Mouse (Mus musculus) heart, embryonic 11.5 days (tissue): ENCODE measurements at regions not wholly inside any gene's neighbourhood (a gene's known extent, or its start where the extent isn't known, plus 50 kb on each side); places are given as distances from the start of the nearest gene placed in this dataset.

ENCODE experiments used
- ATAC-seq: fragments of 200-750 bp; cut with Nextera tagmentation; replicated peaks from 2 replicates; pipeline ENCODE4 v1.8.0; 2017; ENCODE audit warnings: moderate library complexity; ENCODE audit not compliant: insufficient number of reproducible peaks, low FRiP score, low TSS enrichment
- H3K27ac ChIP-seq: fragments of 300-500 bp; sonication (generic); 2 replicates; pipeline ENCODE4 v1.5.1; 2014; ENCODE audit warnings: mild to moderate bottlenecking, low read depth, low read length
- H3K27me3 ChIP-seq: fragments of 300-500 bp; sonication (generic); 2 replicates; pipeline ENCODE4 v1.6.1; 2014; ENCODE audit warnings: mild to moderate bottlenecking, low read length, mixed read lengths; ENCODE audit not compliant: control insufficient read depth, insufficient read depth
- H3K36me3 ChIP-seq: fragments of 300-500 bp; sonication (generic); 2 replicates; pipeline ENCODE4 v1.6.1; 2014; ENCODE audit warnings: mild to moderate bottlenecking, low read length, moderate library complexity, mixed read lengths; ENCODE audit not compliant: control insufficient read depth, insufficient read depth
- H3K4me1 ChIP-seq: fragments of 300-500 bp; sonication (generic); 2 replicates; pipeline ENCODE4 v1.6.1; 2014; ENCODE audit warnings: low read length; ENCODE audit not compliant: control insufficient read depth, insufficient read depth
- H3K4me2 ChIP-seq: fragments of 300-500 bp; sonication (generic); 2 replicates; pipeline ENCODE4 v1.6.1; 2014; ENCODE audit warnings: mild to moderate bottlenecking, moderate library complexity
- H3K4me3 ChIP-seq: fragments of 300-500 bp; sonication (generic); 2 replicates; pipeline ENCODE4 v1.5.1; 2014; ENCODE audit warnings: low read depth, low read length
- H3K9ac ChIP-seq: fragments of 300-500 bp; sonication (generic); 2 replicates; pipeline ENCODE4 v1.6.1; 2014; ENCODE audit warnings: mild to moderate bottlenecking, low read depth, low read length, moderate library complexity
- H3K9me3 ChIP-seq: fragments of 300-500 bp; sonication (generic); replicated peaks from 2 replicates; pipeline ENCODE4 v1.6.1; 2016; ENCODE audit warnings: low read length; ENCODE audit not compliant: control insufficient read depth
- WGBS: fragments of 180-500 bp; shearing (Covaris S2); extraction: QIAGEN DNeasy Blood & Tissue Kit; methylation state at CpG from one replicate; pipeline ENCODE4 v1.1.7; 2014; ENCODE audit not compliant: insufficient replicate concordance; 5-methylcytosine and 5-hydroxymethylcytosine counted together

DNA sequence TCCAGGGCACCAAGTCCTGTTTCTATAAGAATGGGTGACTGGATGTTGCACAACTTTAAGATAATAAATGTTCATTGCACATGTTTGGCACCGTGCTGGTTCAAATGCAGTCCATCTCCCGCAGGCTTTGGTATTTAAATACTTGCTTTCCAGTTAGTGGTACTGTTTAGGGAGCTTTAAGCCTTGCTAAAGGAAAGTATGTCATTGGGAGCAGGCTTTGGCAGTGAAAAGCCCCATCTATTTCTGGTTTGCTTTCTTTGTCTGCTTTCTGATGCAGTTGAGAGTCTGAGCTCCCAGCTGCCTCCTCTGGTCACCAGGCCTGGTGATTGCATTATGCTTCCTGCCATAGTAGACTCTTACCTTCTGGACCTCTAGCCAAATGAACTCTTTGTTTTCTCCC, 283.0 kb upstream of the Mmadhc start:
- no peaks in the 10 kb centered on the region for H3K9me3 ChIP-seq
- no peak for ATAC-seq
- H3K4me1 ChIP-seq = no peaks in the 10 kb centered on the region
- no peak overlapping the region for H3K27ac ChIP-seq
- H3K9ac ChIP-seq = no peak overlapping the region
- H3K27me3 ChIP-seq = no peaks in the 10 kb centered on the region
- no peak overlapping the region for H3K4me3 ChIP-seq
- H3K4me2 ChIP-seq = no peak overlapping the region
- no peaks in the 10 kb centered on the region for H3K36me3 ChIP-seq
- 77% methylated on average over 2 of the region's 2 CpGs for WGBS

DNA sequence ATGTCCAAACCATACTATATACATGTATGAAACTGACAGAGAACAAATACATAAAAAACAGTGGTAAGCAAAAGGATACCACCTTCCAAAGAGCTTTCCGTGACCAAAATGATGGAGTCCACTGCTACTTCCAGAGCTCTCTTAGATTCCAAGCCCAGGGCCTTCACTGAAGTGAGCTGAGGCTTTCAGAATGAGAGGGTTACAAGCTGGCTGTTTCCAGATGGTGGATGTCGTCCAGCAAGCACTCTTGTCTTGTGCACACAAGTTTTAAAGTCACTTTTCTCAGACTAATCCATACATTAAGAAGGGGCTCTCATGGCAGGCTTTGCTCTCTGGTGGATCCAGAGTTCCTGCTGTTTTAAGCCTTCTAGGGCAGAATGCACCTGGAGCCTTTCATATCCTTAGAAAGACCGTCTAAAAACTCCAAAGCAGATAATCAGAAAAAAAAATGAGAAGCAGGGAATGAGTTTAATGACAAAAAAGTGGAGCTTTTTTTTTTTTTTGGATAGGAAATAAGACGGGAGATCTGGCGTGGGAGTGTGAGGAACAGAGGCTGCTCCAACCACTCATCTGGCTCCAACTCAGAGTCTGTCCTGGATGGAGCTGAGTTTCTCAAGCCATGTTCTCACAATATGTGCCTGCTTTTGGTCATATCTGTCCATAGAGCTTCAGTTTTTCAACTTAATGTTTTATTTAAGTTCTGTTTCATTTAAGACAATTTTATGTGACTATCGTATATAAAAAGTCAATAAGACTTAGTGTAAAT, 281.9 kb upstream of the Mmadhc start:
- no peak overlapping the region for H3K4me3 ChIP-seq
- no peaks in the 10 kb centered on the region for H3K27me3 ChIP-seq
- H3K36me3 ChIP-seq = no peaks in the 10 kb centered on the region
- no peak overlapping the region for H3K4me2 ChIP-seq
- no peak for ATAC-seq
- no peak overlapping the region for H3K27ac ChIP-seq
- no peaks in the 10 kb centered on the region for H3K4me1 ChIP-seq
- 69% methylated on average over 6 of the region's 6 CpGs for WGBS
- H3K9ac ChIP-seq = no peak overlapping the region
- no peaks in the 10 kb centered on the region for H3K9me3 ChIP-seq

GRCm38 (mm10) chr2:50577736-50578135, 281.1 kb upstream of the Mmadhc start:
- Histone ChIP-seq H3K9me3 (no peaks in the 10 kb centered on the region), H3K9ac (no peak overlapping the region), H3K4me3 (no peak overlapping the region), H3K36me3 (no peaks in the 10 kb centered on the region), H3K4me1 (no peaks in the 10 kb centered on the region), H3K4me2 (no peak overlapping the region), H3K27ac (no peak overlapping the region), H3K27me3 (no peaks in the 10 kb centered on the region)
- WGBS = 87% methylated on average over 9 of the region's 9 CpGs
- no peak for ATAC-seq

DNA sequence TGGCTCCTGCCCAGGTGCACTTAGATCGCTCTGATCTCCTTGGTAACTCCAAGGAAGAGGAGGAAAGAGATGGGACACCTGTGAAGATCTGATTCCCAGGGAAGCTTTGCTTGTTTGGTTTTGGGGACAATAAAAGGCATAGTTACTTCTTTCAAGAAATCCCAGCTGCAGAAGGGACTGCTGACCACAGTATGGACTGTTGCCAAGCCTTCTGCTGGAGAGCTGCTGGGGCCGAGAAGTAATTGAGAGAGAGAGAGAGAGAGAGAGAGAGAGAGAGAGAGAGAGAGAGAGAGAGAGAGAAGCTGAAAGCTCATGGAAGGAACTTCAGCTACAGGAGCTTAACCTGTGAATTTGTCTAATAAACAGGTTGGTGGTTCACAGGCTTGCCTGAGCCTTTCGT, 276.9 kb upstream of the Mmadhc start:
- Histone ChIP-seq H3K27ac (no peak overlapping the region), H3K4me2 (no peak overlapping the region), H3K4me3 (no peak overlapping the region), H3K36me3 (no peaks in the 10 kb centered on the region), H3K9me3 (no peaks in the 10 kb centered on the region), H3K27me3 (no peaks in the 10 kb centered on the region), H3K9ac (no peak overlapping the region), H3K4me1 (no peaks in the 10 kb centered on the region)
- no peak for ATAC-seq
- WGBS = 62% methylated on average over 3 of the region's 3 CpGs

DNA sequence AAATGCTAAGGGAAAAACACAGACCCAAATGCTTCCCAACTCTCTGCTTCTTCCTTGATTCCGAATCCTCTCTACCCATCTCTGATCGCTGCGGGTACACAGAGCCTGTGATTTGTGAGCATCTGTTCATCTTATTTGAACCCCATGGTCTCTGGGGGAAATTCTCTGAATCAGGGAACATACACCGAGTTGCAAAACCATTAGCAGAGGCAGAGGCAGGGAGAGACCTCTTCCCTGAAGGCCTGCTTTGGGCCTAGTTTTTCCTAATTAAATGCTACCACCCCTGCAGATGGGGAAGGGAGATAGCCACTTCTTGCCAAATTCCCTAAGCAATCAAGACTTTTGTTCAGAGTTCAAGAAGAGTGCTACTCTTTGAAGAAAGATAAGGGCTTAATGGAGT, 274.4 kb upstream of the Mmadhc start:
- H3K36me3 ChIP-seq = no peaks in the 10 kb centered on the region
- no peak overlapping the region for H3K9ac ChIP-seq
- 79% methylated on average over 4 of the region's 4 CpGs for WGBS
- no peaks in the 10 kb centered on the region for H3K27me3 ChIP-seq
- H3K4me1 ChIP-seq = no peaks in the 10 kb centered on the region
- no peak overlapping the region for H3K27ac ChIP-seq
- ATAC-seq = no peak
- no peak overlapping the region for H3K4me3 ChIP-seq
- no peak overlapping the region for H3K4me2 ChIP-seq
- H3K9me3 ChIP-seq = no peaks in the 10 kb centered on the region

DNA sequence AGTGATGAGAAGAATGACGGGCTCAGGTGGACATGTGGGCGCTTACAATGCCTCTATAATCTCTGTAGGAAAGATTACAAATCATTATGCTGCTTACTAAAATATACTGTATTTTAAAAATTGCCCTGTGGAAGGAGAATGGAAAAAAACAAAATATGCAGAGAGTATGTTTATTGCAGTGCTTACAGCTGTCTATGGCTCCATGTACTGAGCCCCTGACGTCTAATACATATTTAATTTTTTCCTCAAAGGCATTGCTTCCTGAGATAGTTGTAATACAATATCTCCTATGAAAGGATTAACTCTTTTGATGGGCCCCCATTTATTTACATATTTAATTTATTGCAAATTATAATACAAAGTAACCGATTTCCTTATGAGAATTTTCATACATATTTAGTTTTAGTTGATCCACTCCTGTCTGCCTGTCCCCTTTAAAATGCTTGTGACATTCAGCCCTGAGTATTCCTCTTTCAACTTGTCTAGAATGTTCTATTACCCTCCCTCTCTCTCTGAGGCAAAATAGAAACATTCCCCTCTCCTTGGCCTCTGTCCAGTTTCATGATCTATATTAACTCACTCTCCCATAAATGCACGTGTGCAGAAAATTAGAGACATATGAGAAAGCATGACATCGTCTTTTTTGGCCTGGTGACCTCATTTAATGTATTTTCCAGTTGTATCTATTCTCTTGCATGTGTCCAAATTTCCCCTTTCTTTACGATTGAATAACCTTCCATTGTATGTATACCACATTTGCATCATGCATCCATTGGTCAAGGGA, 273.1 kb upstream of the Mmadhc start:
- Histone ChIP-seq H3K27me3 (no peaks in the 10 kb centered on the region), H3K4me3 (no peak overlapping the region), H3K27ac (no peak overlapping the region), H3K9ac (no peak overlapping the region), H3K9me3 (no peaks in the 10 kb centered on the region), H3K36me3 (no peaks in the 10 kb centered on the region), H3K4me2 (no peak overlapping the region), H3K4me1 (no peaks in the 10 kb centered on the region)
- 82% methylated on average over 7 of the region's 7 CpGs for WGBS
- ATAC-seq = no peak

DNA sequence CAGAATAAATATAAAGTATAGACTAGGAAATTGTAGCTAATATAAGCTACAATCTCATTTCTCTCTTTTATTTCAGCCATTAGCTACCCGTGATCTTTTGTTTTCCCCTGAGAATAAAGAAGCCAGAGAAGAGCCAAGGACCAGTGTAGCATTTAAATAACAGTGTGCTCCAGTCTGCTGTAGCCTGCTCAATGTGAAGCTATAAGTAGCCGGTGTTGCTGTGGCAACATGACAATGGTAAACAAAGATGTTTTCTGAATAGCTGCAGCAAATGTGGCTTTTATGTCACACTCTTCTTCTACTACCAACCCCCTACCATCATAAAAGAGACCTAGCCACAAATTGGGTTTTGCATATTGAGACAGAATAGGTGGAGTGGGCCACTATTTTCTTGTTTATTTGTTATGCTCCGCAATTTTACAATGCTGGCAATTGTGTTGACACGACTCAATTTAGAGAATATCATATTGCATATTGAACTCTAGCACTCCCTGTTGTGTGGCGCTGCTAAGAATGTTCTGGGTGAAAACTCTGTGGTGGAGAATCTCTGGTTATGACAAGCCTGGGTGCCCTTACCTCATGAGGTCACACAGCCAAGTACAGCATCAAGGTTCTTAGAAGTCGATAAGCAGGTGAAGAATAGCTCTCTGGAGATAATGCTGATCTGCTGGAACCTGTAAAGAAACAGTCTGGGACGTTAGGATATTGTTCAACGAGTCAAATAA, 272.3 kb upstream of the Mmadhc start:
- ATAC-seq = no peak
- H3K4me2 ChIP-seq = no peak overlapping the region
- 68% methylated on average over 8 of the region's 8 CpGs for whole genome bisulfite sequencing
- H3K36me3 ChIP-seq = no peaks in the 10 kb centered on the region
- no peaks in the 10 kb centered on the region for H3K4me1 ChIP-seq
- H3K9me3 ChIP-seq = no peaks in the 10 kb centered on the region
- no peak overlapping the region for H3K4me3 ChIP-seq
- H3K9ac ChIP-seq = no peak overlapping the region
- no peaks in the 10 kb centered on the region for H3K27me3 ChIP-seq
- H3K27ac ChIP-seq = no peak overlapping the region

DNA sequence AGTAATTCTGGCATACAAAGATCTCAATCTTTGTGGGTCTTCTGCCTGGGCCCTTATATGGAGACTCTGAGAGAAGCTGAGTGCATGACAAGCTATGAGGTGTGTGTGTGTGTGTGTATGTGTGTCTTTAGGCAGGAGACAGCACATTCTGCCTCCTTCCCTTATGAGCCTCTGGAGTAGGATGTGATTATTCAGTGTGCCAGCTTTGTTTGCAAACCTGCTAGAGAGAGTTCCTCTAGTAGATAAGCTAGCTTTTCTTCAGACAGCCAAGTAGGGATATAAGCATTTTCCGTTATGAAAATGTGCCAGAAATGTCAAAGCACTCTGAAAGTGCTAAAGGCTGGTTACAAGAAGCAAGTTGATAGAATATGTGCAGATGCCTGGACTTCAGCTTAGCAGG, 270.9 kb upstream of the Mmadhc start:
- H3K4me3 ChIP-seq = no peak overlapping the region
- no peaks in the 10 kb centered on the region for H3K4me1 ChIP-seq
- ATAC-seq = no peak
- WGBS = 38% methylated on average over 1 of the region's 1 CpGs
- H3K36me3 ChIP-seq = no peaks in the 10 kb centered on the region
- no peak overlapping the region for H3K4me2 ChIP-seq
- no peaks in the 10 kb centered on the region for H3K9me3 ChIP-seq
- H3K27ac ChIP-seq = no peak overlapping the region
- no peak overlapping the region for H3K9ac ChIP-seq
- no peaks in the 10 kb centered on the region for H3K27me3 ChIP-seq
